Mouse (Mus musculus): ENCODE measurements around the gene Ubap2l.

Ubap2l gene

DNA sequence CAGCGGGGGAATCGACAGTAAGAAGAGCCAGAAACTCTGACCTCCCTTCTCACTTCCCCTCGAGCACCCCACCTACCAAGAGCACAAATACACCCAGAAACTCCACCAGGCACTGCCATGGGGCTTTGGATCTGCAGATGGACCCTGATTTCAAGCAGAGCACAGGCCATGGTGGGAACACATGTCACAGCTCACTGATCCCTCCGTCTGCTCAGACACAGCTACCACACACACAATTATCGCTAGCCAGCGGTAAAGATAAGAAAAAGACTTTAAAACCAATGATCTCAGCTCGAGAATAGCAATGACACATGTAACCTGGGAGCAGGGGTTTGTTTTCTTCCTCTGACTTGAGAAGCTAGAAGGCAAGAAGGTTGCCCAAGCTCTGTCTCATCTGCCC, 83.9 kb downstream of the Ubap2l start:
- DNase-seq (ENCODE audit: low read depth, low spot score) = no peak

DNA sequence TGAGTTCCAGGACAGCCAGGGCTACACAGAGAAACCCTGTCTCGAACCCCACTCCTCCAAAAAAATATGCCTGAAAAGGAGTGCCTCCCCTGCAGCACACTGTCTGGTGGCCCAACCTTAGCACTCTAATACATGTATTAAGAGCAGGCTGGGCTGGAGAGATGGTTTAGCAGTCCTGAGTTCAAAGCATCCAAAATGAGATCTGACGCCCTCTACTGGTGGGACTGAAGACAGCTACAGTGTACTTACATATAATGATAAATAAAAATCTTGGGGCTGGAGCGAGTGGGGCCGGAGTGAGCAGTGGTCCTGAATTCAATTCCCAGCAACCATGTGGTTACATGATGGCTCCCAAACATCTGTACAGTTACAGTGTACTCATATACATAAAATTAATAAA, 85.5 kb downstream of the Ubap2l start:
- peak; percentile 54 for DNase-seq (ENCODE audit: low read depth, low spot score)

DNA sequence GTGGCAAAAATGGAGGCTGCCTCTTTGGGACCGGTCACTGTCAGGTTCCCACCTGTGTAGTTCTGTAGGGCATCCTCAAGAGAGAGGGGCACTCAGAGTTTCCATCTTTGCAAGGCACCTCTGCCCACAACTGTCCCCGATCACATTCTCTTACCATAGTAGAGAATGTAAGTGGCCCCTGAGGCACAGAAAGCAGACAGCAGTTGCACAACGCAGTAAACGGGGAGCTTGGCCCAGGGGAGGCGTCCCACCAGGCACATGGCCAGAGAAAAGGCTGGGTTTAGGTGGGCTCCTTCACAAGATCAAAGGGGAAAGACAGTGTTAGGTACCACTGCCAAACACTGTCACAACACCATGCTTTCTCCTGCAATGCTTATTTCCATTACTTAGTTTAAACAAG, 86.5 kb downstream of the Ubap2l start:
- DNase-seq (ENCODE audit: low read depth, low spot score) = no peak

DNA sequence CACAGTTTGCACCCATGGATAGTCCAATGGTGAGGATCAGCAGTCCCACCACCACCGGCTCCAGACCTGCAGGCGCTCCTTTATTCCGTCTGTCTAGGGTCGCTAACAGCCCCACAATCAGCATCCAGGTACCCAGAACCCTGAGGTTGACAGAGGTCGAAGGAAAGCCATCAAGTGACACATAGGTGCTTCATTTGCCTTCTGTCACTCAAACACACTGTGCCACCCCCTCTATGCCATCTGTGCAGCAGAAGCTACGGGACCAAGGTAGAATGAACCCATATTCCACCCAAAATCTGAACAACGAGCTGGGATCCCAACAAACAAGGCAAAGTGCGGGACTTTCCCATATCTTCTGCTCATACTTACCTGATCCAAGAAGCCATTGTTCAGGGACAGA, 86.9 kb downstream of the Ubap2l start:
- DNase-seq (ENCODE audit: low read depth, low spot score) = no peak

DNA sequence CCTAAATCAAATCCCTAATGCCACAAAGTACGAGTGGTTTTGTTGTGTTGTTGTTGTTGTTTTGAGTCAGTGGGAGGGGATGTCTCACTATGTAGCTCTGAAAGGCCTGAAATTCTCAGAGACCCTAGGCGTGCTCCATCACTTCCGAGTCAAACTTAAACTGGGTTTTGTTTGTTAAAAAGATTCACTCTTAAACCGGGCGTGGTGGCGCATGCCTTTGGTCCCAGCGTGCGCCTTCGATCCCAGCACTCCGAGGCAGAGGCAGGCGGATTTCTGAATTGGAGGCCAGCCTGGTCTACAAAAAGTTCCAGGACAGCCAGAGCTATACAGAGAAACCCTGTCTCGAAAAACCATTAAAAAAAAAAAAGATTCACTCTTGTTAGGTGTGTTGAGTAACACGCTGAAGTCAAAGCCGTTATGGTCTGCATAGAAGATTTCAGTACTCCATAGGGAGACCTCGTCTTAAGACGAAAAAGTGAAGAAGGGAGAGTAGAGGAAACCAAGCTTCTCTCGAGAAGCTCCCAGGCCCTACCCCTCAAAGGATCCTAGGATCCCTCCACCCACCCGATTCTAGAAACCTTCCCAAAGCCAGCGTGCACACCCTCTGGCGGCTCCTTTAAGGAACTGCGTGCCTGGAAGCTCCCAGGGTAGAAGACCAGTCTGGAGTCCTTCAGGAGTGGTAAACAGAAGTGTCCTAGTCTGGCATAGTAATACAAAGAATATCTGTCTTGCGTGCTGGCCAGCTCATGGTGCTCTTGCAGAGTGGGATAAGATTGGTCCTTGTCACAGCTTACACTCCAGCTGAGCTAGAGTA, 88.3 kb downstream of the Ubap2l start:
- DNase-seq (ENCODE audit: low read depth, low spot score) = peak; percentile 63

DNA sequence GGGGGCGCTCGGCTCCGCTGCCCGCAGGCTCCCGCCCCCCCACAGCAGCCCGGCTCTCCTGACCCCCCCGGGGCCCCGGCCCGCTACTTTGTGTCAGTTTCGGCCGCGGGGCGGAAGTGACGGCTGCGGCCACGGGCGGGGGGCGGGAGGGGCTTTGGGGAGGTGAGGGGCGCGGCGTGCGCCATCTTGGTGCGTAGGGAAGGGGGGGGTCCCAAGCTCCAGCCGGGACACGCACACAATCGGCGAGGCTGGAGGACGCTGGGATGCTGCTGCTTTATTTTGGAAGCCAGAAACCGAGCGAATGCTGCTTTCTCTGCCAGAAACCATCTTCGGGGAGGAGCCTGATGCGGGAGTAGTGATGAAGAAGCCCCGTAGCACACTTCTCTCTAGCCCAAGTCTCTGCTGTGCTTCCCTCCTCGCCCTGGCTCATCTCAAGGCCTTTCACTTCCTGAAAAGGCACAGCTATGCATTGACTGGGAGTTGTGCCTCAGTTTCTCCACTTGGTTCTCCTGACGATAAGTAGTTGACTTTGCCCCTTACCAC, 89.1 kb downstream of the Ubap2l start, which contains the start of gene Atp8b2:
Gene Atp8b2 (minus strand): TSS at position 288 of the 543 bp plus-strand sequence.
- no peak for DNase-seq (ENCODE audit: low read depth, low spot score)

DNA sequence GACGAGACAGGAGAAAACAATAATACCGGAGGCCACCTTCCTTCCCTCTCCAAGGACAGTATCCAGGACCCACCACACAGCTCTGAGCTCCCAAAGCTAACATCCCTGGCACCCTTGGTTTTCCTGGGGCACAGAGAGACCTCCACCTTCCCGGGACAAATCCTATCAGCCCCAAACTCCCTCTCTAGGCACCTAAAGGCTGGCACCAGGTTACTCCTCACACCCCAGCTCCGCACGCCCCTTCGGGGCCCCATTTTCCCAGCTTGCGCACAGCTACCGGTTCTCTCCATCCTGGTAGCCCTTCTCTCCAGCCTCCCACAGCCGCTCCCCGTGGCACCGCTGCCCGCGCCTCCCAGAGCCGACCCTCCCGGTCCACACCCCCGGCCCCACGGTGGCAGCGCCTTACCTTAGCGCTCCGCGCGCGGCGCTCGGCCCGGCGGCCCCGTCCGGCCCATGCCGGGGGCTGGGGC, 89.6 kb downstream of the Ubap2l start:
- no peak for DNase-seq (ENCODE audit: low read depth, low spot score)

DNA sequence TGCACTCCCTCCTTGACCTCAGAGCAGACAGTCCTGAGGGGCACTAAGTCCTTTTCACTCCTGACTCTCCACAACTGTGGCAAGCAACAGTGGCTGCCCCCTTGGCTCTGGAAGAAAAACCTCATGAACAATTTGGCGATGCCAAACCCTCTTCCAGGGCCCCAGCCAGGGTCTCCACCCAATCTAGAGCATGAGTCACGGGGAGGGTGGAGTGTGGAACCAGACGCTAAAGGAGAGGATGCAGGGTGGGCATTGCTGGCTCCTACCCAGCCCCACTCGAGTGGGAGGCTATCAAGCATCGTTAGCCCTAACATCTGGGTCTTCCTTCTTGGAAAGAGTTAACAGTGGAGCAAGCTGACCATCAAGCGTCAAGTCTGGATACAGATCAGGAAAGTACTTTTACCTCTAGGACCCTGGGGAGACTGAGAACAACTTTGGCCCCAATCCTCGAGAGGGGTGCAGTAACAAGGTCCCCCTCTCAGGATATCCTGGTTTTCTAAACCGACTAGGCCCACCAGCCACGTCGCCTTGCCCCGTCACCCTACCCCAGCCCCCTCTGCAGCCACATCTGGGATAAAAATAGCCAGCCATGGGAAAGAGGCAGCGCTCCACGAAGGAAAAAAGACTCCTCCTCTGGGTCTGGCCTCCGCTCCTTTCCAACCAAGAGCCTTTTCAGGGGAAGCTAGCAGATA, 90.2 kb downstream of the Ubap2l start:
- no peak for DNase-seq (ENCODE audit: low read depth, low spot score)

DNA sequence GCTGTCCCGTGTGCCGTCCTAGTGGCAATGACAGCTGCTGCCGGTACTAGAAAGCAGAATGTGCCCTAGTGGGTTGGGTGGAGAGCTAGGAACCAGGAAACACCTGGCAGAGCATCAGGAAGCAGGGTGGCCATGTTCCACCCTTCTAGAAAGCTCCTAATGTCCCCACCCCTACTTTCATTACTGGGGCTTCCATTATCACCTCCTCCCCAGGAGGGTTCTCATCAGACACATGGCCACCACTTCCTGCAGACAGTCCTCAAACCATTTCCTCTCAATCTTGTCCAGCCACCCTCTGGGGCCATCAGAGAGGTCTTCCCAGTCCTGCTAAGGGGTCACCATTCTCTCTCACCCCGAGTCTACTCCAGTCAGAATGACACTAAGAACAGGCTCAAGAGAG, 91.0 kb downstream of the Ubap2l start:
- DNase-seq (ENCODE audit: low read depth, low spot score) = no peak

DNA sequence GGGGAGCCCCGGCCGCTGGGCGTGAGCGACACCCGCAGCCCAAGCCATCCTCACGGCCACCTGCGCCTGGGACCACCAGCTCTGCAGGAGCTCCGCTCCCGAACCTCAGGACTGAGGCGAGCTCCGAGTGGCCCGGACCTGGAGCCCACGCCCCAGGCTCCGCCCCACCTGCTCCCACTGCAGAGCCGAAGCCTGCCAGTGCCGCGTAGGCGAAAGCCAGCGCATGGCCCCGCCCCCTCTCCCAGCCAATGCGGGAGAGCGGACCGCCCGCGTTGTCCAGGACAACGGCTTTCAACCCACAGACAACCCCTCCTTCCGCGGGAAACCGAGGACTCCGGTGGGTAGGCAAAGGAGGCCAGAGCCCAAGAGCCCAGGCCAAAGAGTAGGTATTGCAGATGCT, 92.0 kb downstream of the Ubap2l start:
- peak; percentile 71 for DNase-seq (ENCODE audit: low read depth, low spot score)

DNA sequence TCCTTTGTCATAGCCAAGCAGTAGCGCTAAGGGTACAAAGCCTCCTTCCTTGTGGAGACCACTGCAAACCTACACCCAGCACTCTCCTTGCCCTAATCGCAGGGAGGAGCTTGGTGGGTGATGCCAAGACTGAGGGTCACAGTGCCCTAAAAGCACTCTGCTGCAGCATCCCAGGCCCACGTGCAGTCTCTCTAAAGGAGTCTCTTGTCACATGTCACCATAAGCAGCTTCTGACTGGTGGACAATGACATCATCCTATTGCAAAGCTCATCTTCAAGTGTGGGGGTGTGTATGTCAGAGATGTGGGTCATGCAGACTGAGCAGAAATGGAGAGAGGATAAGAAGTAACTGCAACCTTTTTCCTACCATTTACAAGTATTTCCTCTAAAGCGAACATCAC, 93.0 kb downstream of the Ubap2l start:
- no peak for DNase-seq (ENCODE audit: low read depth, low spot score)

DNA sequence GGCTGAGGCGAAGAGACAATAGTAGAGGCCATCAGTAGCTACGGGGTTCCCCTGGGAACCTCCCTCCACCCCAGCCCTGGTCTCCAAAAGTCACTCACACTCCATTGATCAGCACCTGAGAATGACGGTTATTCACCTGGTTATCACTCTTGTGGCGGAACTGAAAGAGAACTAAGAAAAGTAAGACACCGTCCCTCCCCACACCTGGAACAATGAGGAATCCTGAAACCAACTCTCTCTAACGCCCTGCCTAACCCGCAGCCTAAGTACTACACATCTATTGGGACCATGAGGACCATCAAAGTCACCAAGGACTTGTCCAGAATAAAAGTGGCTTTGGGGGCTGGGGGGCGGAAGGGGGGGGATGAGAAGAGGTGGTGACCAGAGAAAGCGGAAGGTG, 94.5 kb downstream of the Ubap2l start:
- DNase-seq (ENCODE audit: low read depth, low spot score) = no peak

DNA sequence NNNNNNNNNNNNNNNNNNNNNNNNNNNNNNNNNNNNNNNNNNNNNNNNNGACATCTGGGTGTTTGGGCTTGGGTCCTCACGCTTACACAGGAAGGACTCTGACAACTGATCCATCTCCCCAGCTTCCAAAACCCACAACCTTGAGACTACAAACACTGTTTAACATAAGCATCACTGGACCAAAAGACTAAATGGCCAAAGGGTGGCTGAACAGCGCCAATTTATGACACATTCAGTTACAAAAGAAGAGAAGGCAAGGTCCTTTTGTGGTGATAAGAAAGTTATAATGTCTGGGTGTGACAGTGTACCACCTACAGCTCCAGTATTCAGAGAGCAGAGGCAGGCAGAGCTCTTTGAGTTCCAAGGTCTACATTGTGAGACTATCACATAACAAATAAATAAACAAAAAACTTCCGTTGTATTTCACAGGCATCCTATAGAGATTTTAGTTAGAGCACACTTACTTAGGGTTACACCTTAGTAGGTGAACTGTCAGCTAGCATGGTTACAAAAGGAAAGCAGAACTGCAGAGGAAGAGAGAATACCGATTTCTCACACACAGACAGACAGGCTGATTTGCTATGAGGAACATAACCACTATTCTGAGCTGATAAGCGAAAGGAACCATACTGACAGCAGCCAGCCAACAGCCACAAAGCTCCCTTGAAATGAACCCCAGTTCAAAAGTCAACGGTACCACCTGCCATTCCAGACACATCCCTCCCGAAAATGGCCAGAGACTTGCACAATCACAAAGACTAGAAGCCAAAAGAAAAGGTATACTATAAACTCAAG, 96.1 kb downstream of the Ubap2l start:
- no peak for DNase-seq (ENCODE audit: low read depth, low spot score)

DNA sequence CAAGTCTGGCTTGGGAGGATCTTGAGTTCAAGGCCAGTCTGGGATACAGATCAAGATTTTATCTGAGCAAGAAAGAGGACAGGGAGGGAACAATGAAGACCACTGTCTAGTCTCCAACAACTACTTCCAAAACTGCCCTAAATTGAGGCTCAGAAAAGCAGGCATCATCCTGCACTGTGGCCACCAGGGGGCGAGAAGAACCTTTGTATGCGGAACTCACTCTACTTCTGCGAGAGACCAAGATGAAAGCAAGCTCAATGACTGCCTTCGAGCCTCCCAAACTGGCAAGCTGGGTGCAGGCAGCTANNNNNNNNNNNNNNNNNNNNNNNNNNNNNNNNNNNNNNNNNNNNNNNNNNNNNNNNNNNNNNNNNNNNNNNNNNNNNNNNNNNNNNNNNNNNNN, 99.0 kb downstream of the Ubap2l start:
- DNase-seq (ENCODE audit: low read depth, low spot score) = no peak
